Mouse (Mus musculus): Measurements from ENCODE around the gene Cdc73. TPM values are rescaled to one million over a fixed set of nuclear protein-coding genes. Genes with fewer than 3 reads are reported as not detected.

The Cdc73 gene
- total RNA-seq (2023), result 10 to 100 TPM; 56.0 to 57.3 TPM

GRCm38 (mm10) chr1:143702741-143703262, at the start of gene Cdc73:
Cdc73 (minus strand) TSS chr1:143702893.

GRCm38 (mm10) chr1:143716038-143716437, 13.3 kb upstream of the Cdc73 start, which contains the start of gene Glrx2:
Glrx2 (plus strand) TSS chr1:143716338.

GRCm38 (mm10) chr1:143640650-143641407, 61.9 kb downstream of the Cdc73 start, which contains the start of gene B3galt2:
B3galt2 (plus strand) TSS chr1:143640664.

Other genes starting within 250 kb of the Cdc73 start
- not detected for gene B3galt2, start 62.2 kb downstream of the Cdc73 start, total RNA-seq (2023)
- gene Glrx2, start 13.4 kb upstream of the Cdc73 start, total RNA-seq (2023), result 10 to 100 TPM; 20.8 to 29.5 TPM
- gene Trove2, start 74.2 kb upstream of the Cdc73 start, total RNA-seq (2023), result 1 to 10 TPM; 1.5 TPM
- 10 to 100 TPM; 27.8 to 29.0 TPM for gene Uchl5, start 74.4 kb upstream of the Cdc73 start, total RNA-seq (2023)